Mouse (Mus musculus) lung, adult 2 months (tissue): ENCODE results near the gene Ppp1r16b. TPM values are rescaled to one million over a fixed set of nuclear protein-coding genes. Genes with fewer than 3 reads are reported as not detected.
"Not testable (repeated sequence)": the region's sequence is repeated elsewhere in the genome, so short reads cannot be mapped to it uniquely, and the experiment has no call there.

Source experiments
- DNase-seq: peaks from one replicate; pipeline ENCODE4 v3.0.0; 2022
- H3K4me1 ChIP-seq: fragments of 200-500 bp; 2 replicates; pipeline ENCODE4 v1.6.1; 2011; ENCODE audit warnings: low read length; ENCODE audit not compliant: control insufficient read depth, insufficient read depth
- H3K4me3 ChIP-seq: fragments of 200-500 bp; replicated peaks from 2 replicates; pipeline ENCODE3; 2011; ENCODE audit warnings: low read depth, mild to moderate bottlenecking, control low read depth, low read length; ENCODE audit errors: extremely low read depth
- CTCF ChIP-seq: fragments of 200-500 bp; IDR thresholded peaks from 2 replicates; pipeline ENCODE4 v1.5.1; 2011; ENCODE audit warnings: mild to moderate bottlenecking, low read length, control low read depth; ENCODE audit not compliant: insufficient read depth
- POLR2A ChIP-seq: fragments of 200-500 bp; IDR thresholded peaks from 2 replicates; pipeline ENCODE4 v1.6.1; 2011; ENCODE audit warnings: low read depth, mild to moderate bottlenecking, control low read depth, low read length, borderline replicate concordance; ENCODE audit errors: extremely low read depth
- WGBS: fragments of 180-500 bp; shearing (Covaris S2); methylation state at CpG from one replicate; pipeline ENCODE4 v1.1.7; 2018; 5-methylcytosine and 5-hydroxymethylcytosine counted together
- polyA plus RNA-seq: library from polyadenylated mRNA; depleted of rRNA; stranded (reverse); fragments of >200 nt; gene quantifications from 2 replicates; pipeline ENCODE4 v1.2.3, GENCODE M21; 2012

Gene Ppp1r16b
- polyA plus RNA-seq, 1 experiment, result 43.5 TPM

DNA sequence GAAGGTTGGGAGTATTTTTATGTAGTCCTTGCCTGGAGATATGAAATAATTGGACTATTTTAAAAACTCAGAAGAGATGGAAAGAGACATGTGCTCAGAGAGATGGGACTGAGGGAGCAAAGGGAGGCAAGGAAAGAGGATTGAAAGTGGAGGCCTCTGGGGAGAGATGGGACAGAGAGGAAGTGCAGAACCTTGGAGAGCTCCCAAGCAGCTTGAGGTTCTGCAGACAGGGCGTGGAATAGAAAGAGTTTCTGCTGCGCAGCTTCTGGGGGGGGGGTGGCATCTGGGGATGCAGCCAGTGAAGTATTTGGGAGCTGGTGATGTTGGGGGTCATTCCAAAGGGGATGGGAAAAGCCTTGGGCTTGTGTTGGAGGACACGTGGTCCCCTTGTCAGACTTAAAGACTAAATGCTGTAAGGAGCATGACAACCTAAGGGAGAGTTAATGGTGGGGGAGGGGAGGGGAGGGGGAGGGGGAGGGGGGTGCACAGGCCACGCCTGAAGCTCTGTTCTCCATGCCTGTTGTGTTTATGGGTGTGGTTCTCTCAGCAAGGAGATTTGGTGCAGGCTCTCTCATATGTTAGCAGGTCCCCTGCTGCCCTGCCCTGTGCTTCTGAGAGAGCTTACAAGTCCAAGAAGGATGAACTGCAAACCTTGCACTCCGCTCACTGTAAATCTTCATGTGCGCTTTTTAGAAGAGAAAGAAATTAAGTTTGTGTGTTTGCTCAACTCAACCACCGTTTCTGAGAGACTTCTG is 63.0 kb downstream of the Ppp1r16b start:
- Histone ChIP-seq H3K4me1 (peaks cover 13% of the 10 kb centered on the region), H3K4me3 (no peak overlapping the region)
- DNase-seq, result no peak
- TF ChIP-seq CTCF, result no peak
- TF ChIP-seq POLR2A, result no peak
- 45% methylated on average over 7 of the region's 7 CpGs for WGBS

DNA sequence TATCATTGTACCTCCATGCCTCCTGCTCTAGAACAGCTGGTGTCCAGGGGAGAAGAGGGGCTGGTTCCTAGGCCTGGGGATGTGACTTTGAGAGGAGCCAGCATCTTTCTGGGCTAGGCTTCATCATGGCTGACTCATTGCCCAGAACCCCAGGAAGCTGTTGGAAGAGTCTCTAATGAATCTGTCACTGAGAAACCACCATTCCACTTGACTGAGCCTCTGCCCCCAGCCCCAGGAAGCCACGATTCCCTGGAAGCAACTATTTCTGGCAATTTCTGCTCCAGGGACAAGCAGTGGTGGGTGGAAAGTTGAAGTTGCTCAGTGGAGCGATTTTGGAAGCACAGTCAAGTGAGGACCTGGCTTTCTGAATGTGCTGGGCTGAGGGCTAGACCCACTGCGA is 65.7 kb downstream of the Ppp1r16b start:
- Histone ChIP-seq H3K4me3 (no peak overlapping the region), H3K4me1 (peaks cover 29% of the 10 kb centered on the region)
- TF ChIP-seq CTCF (no peak), POLR2A (no peak)
- no peak for DNase-seq
- 76% methylated on average over 3 of the region's 3 CpGs for WGBS

DNA sequence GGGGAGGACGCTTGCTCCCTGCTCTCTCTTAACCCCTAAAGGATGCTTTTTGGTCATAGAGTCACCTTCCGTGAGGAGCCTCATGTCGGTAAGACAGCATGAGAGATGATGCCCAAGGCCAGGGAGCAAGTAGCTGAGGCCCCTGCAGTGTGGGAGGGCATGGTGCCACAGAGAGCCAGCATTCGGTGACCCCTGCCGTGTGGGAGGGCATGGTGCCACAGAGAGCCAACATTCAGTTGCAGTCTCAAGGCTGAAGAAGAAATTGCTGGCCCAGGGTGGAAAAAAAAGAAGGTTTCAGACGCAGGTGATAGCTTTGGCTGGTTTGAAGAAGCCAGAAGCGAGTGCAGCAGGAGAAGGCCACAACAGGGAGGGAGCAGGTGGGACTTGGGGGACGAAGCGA is 67.3 kb downstream of the Ppp1r16b start:
- Histone ChIP-seq H3K4me1 (peaks cover 27% of the 10 kb centered on the region), H3K4me3 (no peak overlapping the region)
- TF ChIP-seq CTCF, result no peak
- TF ChIP-seq POLR2A, result no peak
- 82% methylated on average over 9 of the region's 9 CpGs for WGBS
- no peak for DNase-seq

GRCm38 (mm10) chr2:158733136-158733535 is 67.9 kb downstream of the Ppp1r16b start:
- TF ChIP-seq CTCF, result no peak
- no peak for TF ChIP-seq POLR2A
- DNase-seq, result no peak
- Histone ChIP-seq H3K4me3 (no peak overlapping the region), H3K4me1 (peaks cover 27% of the 10 kb centered on the region)
- 60% methylated on average over 4 of the region's 4 CpGs for WGBS

GRCm38 (mm10) chr2:158733914-158734313 is 68.7 kb downstream of the Ppp1r16b start:
- no peak overlapping the region for H3K4me3 ChIP-seq
- WGBS, result 28% methylated on average over 6 of the region's 6 CpGs
- TF ChIP-seq CTCF (no peak), POLR2A (no peak)
- H3K4me1 ChIP-seq, result peaks cover 27% of the 10 kb centered on the region
- no peak for DNase-seq

GRCm38 (mm10) chr2:158734500-158735152 is 69.4 kb downstream of the Ppp1r16b start:
- H3K4me1 ChIP-seq, result peaks cover 27% of the 10 kb centered on the region
- TF ChIP-seq POLR2A (no peak), CTCF (no peak)
- DNase-seq, result no peak
- WGBS, result 35% methylated on average over 7 of the region's 7 CpGs
- H3K4me3 ChIP-seq, result no peak overlapping the region

- no peak for TF ChIP-seq POLR2A
- TF ChIP-seq CTCF, result no peak
- Histone ChIP-seq H3K4me3 (no peak overlapping the region), H3K4me1 (peaks cover 27% of the 10 kb centered on the region)
- 60% methylated on average over 8 of the region's 8 CpGs for WGBS
- no peak for DNase-seq
Measured at GRCm38 (mm10) chr2:158735340-158735739, 70.1 kb downstream of the Ppp1r16b start.

DNA sequence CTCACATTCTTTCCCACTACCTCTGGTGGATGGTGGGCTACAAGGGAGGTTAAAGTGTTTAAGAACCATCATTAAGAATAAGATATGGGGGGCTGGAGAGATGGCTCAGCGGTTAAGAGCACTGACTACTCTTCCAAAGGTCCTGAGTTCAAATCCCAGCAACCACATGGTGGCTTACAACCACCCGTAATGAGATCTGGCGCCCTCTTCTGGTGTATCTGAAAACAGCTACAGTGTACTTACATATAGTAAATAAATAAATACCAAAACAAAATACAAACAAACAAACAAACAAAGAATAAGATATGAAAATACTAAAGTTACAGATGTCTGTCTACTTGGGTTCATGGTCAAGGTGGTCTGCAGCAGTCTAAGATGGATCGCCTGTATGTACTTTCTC is 71.0 kb downstream of the Ppp1r16b start:
- H3K4me3 ChIP-seq, DNase-seq: not testable (repeated sequence)
- H3K4me1 ChIP-seq, result peaks cover 27% of the 10 kb centered on the region
- 90% methylated on average over 4 of the region's 4 CpGs for WGBS

DNA sequence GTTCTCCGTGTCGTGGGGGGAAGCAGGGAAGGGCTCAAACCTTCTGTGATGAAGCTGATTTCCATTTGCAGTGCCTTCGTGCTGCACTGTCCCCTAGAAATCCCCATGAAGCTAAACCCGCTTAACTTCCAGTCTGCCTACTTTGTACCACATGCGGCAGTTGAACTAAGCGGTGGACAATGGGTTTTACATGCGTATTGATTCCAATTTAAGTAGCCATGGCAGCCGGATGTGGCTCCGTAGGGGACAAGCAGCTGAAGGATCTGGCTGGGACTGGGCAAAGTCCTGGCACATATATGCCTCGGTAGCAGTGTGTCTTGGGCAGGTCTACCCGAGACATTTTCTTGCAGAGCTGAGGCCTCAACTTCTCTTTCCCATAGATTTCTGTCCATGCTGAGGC is 73.4 kb downstream of the Ppp1r16b start:
- no peak for TF ChIP-seq CTCF
- TF ChIP-seq POLR2A, result no peak
- Histone ChIP-seq H3K4me1 (peaks cover 17% of the 10 kb centered on the region), H3K4me3 (no peak overlapping the region)
- WGBS, result 87% methylated on average over 11 of the region's 11 CpGs
- DNase-seq, result no peak

DNA sequence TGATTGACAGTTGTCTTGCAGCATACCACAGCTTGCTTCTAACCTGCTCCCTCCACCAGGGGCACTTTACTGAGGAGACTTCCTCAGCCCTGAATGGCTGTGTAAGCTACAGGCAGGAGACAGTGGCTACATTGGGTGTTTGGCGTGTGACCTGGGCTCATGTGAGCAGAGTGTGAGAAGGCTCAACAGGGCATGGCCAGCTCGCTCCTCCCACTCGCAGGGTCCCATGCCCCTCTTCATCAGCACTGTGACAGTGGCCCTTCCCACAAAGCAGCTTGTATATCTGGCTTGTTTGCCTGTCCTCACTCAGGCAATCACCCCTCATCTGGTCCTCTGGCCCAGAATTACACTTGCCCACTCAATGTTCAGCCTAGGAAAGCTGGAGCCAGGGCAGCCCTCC is 73.9 kb downstream of the Ppp1r16b start:
- DNase-seq, result no peak
- TF ChIP-seq POLR2A, result no peak
- TF ChIP-seq CTCF, result no peak
- 81% methylated on average over 3 of the region's 3 CpGs for WGBS
- Histone ChIP-seq H3K4me1 (peaks cover 14% of the 10 kb centered on the region), H3K4me3 (no peak overlapping the region)
